Mouse (Mus musculus): ENCODE data around the gene Olfr532. TPM values are rescaled to one million over a fixed set of nuclear protein-coding genes. Genes with fewer than 3 reads are reported as not detected.
"Not testable (repeated sequence)": the region's sequence is repeated elsewhere in the genome, so short reads cannot be mapped to it uniquely, and the experiment has no call there.

The Olfr532 gene
- not detected in 2 replicates for polyA plus RNA-seq (2012; rRNA removed)

DNA sequence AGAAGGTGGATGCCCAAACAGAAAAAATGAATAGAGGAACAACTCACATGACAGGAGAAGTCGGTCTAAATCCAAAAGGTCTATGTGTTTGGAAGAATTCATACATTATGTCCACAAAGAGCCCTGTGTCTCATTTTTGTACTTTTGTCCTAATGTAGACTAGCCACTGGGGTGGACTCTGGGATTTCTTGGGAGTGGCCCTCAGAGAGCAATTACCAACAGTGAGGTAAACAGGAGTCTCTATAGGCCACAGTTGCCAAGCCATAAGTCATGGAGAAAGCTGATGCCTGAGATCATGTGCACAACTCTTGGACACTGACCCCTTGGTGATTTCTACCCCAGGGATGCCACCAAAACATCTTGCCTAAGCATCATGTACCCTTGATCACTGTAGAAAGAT is at the start of gene Olfr532:
Gene Olfr532 (minus strand): TSS at position 101 of the 400 bp plus-strand sequence.
- Histone ChIP-seq H3K4me3 (replicated peaks; ENCODE audit: extremely low read depth, low read depth, low read length) (no peak within 1 kb of the TSS), H3K4me1 (ENCODE audit: control insufficient read depth, insufficient read depth, low read length) (no peaks in the 10 kb centered on the region)
- DNase-seq = no peak
- 86% methylated on average over 1 of the region's 1 CpGs for WGBS
- no peak for TF ChIP-seq POLR2A (IDR thresholded peaks at IDR 0.05; ENCODE audit: borderline replicate concordance, extremely low read depth, low read depth, low read length)
- TF ChIP-seq CTCF (IDR thresholded peaks at IDR 0.05; ENCODE audit: insufficient read depth, low read length) = no peak

DNA sequence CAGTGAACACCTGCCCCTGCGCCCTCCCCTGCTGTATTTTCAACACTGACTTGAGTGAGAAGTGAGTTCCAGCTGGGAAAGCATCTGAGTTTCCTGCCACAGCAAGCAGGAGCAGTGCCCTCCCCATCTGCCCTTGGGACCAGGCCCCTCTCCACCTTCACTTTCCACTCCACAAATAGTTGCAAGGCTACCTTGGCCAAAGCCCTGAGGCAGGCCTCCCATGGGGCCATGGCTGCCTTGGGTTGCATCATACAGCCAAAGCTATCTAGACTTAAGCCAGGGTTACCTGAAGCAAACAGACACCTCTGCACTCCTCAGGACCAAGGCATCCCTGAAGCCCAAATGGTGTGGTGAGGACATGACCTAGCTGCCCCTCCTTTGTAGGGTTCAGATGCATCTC is 41.6 kb upstream of the Olfr532 start, which contains the start of gene Olfr533:
Gene Olfr533 (plus strand): TSS at position 301 of the 400 bp plus-strand sequence.
- H3K4me1 ChIP-seq (ENCODE audit: control insufficient read depth, insufficient read depth, low read length); DNase-seq; H3K4me3 ChIP-seq (replicated peaks; ENCODE audit: extremely low read depth, low read depth, low read length): not testable (repeated sequence)
- 57% methylated on average over 1 of the region's 1 CpGs for WGBS

DNA sequence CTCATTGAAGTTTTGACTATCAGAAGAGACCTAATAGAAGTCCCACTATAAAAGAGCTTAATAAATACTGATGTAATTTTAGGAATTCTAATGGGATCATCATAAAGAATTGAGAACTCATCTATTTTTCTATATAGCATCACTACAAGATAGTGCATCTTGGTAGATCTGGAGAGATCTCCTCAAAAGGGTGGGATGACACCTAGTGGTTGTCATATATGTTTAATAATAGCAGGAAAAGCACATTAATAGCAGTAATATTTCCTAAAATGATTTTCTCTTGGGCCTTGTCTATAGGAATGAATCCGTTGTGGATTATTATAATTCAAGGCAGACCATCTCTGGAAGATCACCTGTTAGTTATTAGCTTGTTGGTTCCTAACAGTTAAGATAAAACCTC is 21.7 kb upstream of the Olfr532 start:
- TF ChIP-seq POLR2A (IDR thresholded peaks at IDR 0.05; ENCODE audit: borderline replicate concordance, extremely low read depth, low read depth, low read length) (no peak), CTCF (IDR thresholded peaks at IDR 0.05; ENCODE audit: insufficient read depth, low read length) (no peak)
- no peak for DNase-seq
- no peak overlapping the region for H3K4me3 ChIP-seq (replicated peaks; ENCODE audit: extremely low read depth, low read depth, low read length)
- 71% methylated on average over 1 of the region's 1 CpGs for WGBS
- H3K4me1 ChIP-seq (ENCODE audit: control insufficient read depth, insufficient read depth, low read length) = no peaks in the 10 kb centered on the region

DNA sequence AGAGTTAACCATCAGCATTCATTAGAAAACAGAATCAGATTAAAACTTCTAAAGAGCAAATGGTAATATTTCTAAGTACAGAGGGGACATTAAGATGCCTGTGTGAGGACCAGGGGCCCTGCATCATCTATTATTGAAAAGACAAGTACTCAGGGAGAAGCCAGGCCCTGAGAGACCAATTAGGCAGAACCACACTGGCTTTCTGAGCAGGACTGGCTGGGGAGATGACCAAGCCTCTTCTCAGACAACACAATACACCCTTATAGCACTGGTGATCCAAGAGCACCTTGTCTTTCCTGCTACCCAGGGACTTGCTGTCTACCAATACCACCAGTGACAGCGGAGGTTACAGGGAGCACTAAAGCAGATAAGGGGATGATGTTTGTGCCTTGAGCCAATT is 18.6 kb downstream of the Olfr532 start, which contains the start of gene Olfr531:
Gene Olfr531 (minus strand): TSS at position 101 of the 400 bp plus-strand sequence.
- H3K4me3 ChIP-seq (replicated peaks; ENCODE audit: extremely low read depth, low read depth, low read length) = no peak within 1 kb of the TSS
- TF ChIP-seq CTCF (IDR thresholded peaks at IDR 0.05; ENCODE audit: insufficient read depth, low read length) (no peak), POLR2A (IDR thresholded peaks at IDR 0.05; ENCODE audit: borderline replicate concordance, extremely low read depth, low read depth, low read length) (no peak)
- no peaks in the 10 kb centered on the region for H3K4me1 ChIP-seq (ENCODE audit: control insufficient read depth, insufficient read depth, low read length)
- 72% methylated on average over 1 of the region's 1 CpGs for WGBS
- no peak for DNase-seq

DNA sequence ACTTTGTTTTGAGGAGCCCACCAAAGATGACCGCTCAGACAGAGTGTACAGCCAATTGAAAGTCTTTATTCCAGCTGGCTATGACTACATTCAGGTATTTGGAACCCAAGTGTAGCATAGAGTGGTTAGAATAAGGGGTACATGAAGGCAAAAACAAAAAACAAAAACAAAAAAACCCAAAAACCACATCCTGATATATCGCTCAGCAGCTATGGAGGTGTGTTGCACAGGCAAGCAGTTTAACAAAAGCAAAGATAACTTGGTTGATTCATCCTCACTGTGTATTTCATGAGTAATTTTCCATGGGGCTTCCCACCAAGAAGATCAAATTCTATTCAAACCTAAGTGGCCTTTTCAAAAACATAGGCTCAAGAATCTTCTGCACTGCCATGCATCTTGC is 44.5 kb downstream of the Olfr532 start:
- no peak for DNase-seq
- Histone ChIP-seq H3K4me1 (ENCODE audit: control insufficient read depth, insufficient read depth, low read length) (no peaks in the 10 kb centered on the region), H3K4me3 (replicated peaks; ENCODE audit: extremely low read depth, low read depth, low read length) (no peak overlapping the region)
- WGBS = 89% methylated on average over 2 of the region's 2 CpGs
- no peak for TF ChIP-seq CTCF (IDR thresholded peaks at IDR 0.05; ENCODE audit: insufficient read depth, low read length)
- no peak for TF ChIP-seq POLR2A (IDR thresholded peaks at IDR 0.05; ENCODE audit: borderline replicate concordance, extremely low read depth, low read depth, low read length)

DNA sequence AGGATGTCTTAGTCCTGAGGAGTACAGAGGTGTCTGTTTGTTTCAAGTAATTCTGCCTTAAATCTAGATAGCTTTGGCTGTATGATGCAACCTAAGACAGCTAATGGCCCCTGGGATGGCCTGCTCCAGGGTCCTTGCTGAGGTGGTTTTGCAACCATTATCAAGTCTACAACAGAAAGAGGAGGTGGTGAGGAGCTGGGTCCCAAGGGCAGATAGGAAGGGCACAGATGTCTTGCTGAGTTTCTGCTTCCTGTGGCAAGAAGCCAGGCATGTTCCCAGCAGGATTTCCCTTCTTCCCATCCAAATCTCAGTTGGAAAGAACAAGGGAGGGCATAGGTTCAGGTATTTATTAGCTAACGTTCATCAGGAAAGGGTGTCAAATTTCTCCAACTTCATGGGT is 45.2 kb downstream of the Olfr532 start, which contains the start of gene Olfr530:
Gene Olfr530 (minus strand): TSS at position 101 of the 400 bp plus-strand sequence.
- no peaks in the 10 kb centered on the region for H3K4me1 ChIP-seq (ENCODE audit: control insufficient read depth, insufficient read depth, low read length)
- no peak for DNase-seq
- no peak within 1 kb of the TSS for H3K4me3 ChIP-seq (replicated peaks; ENCODE audit: extremely low read depth, low read depth, low read length)
- TF ChIP-seq POLR2A (IDR thresholded peaks at IDR 0.05; ENCODE audit: borderline replicate concordance, extremely low read depth, low read depth, low read length) = no peak
- TF ChIP-seq CTCF (IDR thresholded peaks at IDR 0.05; ENCODE audit: insufficient read depth, low read length) = no peak
- WGBS = 40% methylated on average over 1 of the region's 1 CpGs

DNA sequence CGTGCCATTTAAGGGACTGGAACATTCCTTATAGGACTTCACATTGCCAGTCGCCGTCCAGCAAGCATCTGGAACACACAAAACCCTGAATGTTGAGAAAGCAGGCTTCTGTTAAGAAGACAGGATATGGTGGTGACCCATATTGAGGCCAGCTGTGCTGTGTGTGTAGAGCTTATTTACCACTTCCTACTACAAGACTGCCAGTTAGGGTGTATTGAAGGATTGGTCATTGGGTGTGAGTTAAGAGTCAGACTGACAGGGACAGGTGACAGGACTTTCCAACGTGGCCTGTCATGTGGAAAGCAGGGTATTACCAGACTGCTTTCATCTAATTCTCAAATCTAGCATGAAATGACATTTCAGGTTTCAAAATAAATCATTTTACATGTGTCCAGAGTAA is 47.1 kb downstream of the Olfr532 start:
- no peak for DNase-seq
- WGBS = 58% methylated on average over 4 of the region's 4 CpGs
- H3K4me3 ChIP-seq (replicated peaks; ENCODE audit: extremely low read depth, low read depth, low read length) = no peak overlapping the region
- TF ChIP-seq CTCF (IDR thresholded peaks at IDR 0.05; ENCODE audit: insufficient read depth, low read length) (no peak), POLR2A (IDR thresholded peaks at IDR 0.05; ENCODE audit: borderline replicate concordance, extremely low read depth, low read depth, low read length) (no peak)
- H3K4me1 ChIP-seq (ENCODE audit: control insufficient read depth, insufficient read depth, low read length) = no peaks in the 10 kb centered on the region

Other genes with a start within 250 kb of the Olfr532 start
- not detected in 2 replicates for gene Olfr523, start 248.4 kb downstream of the Olfr532 start, polyA plus RNA-seq (2012; rRNA removed)
- not detected in 2 replicates for gene Olfr524, start 215.7 kb downstream of the Olfr532 start, polyA plus RNA-seq (2012; rRNA removed)
- 1.7 and 2.8 TPM in 2 replicates for gene Cd163l1, start 203.4 kb downstream of the Olfr532 start, polyA plus RNA-seq (2012; rRNA removed)
- gene 5830411N06Rik, start 174.4 kb downstream of the Olfr532 start, polyA plus RNA-seq (2012; rRNA removed) = 0.58 and 0.78 TPM in 2 replicates
- gene Olfr525, start 100.8 kb downstream of the Olfr532 start, polyA plus RNA-seq (2012; rRNA removed) = not detected in 2 replicates
- not detected in 2 replicates for gene Olfr527, start 87.6 kb downstream of the Olfr532 start, polyA plus RNA-seq (2012; rRNA removed)
- 0.32 TPM in 1 of 2 replicates, not detected in the other for gene Olfr60, start 60.0 kb downstream of the Olfr532 start, polyA plus RNA-seq (2012; rRNA removed)
- not detected in 2 replicates for gene Olfr530, start 45.3 kb downstream of the Olfr532 start, polyA plus RNA-seq (2012; rRNA removed)
- gene Olfr531, start 18.7 kb downstream of the Olfr532 start, polyA plus RNA-seq (2012; rRNA removed) = not detected in 2 replicates
- gene Olfr533, start 41.7 kb upstream of the Olfr532 start, polyA plus RNA-seq (2012; rRNA removed) = not detected in 2 replicates
- gene Olfr535, start 62.6 kb upstream of the Olfr532 start, polyA plus RNA-seq (2012; rRNA removed) = not detected in 2 replicates
- gene Olfr536, start 85.8 kb upstream of the Olfr532 start, polyA plus RNA-seq (2012; rRNA removed) = not detected in 2 replicates
- not detected in 2 replicates for gene Olfr538, start 146.2 kb upstream of the Olfr532 start, polyA plus RNA-seq (2012; rRNA removed)
- gene Olfr46, start 179.6 kb upstream of the Olfr532 start, polyA plus RNA-seq (2012; rRNA removed) = not detected in 2 replicates
- gene Olfr61, start 207.3 kb upstream of the Olfr532 start, polyA plus RNA-seq (2012; rRNA removed) = not detected in 2 replicates
- gene Olfr53, start 224.8 kb upstream of the Olfr532 start, polyA plus RNA-seq (2012; rRNA removed) = not detected in 2 replicates
- not detected in 2 replicates for gene Olfr539, start 238.3 kb upstream of the Olfr532 start, polyA plus RNA-seq (2012; rRNA removed)